Mouse (Mus musculus) G1E (cell line): ENCODE data around the gene Bcar3.

ENCODE experiments used
- CTCF ChIP-seq: IDR thresholded peaks from 2 replicates; pipeline ENCODE4 v1.5.1; 2012; ENCODE audit warnings: low read depth, low read length, inconsistent platforms, mixed read lengths
- GATA1 ChIP-seq: IDR thresholded peaks from 2 replicates; pipeline ENCODE4 v1.6.1; 2012; ENCODE audit warnings: borderline replicate concordance, low read length, inconsistent platforms, mixed read lengths
- GATA2 ChIP-seq: IDR thresholded peaks from 2 replicates; pipeline ENCODE4 v1.6.1; 2012; ENCODE audit warnings: low read depth, low read length, inconsistent platforms, borderline replicate concordance
- TAL1 ChIP-seq: conservative IDR thresholded peaks from 2 replicates; pipeline ENCODE4 v1.6.1; 2012; ENCODE audit warnings: low read depth, low read length, inconsistent platforms, mixed read lengths

DNA sequence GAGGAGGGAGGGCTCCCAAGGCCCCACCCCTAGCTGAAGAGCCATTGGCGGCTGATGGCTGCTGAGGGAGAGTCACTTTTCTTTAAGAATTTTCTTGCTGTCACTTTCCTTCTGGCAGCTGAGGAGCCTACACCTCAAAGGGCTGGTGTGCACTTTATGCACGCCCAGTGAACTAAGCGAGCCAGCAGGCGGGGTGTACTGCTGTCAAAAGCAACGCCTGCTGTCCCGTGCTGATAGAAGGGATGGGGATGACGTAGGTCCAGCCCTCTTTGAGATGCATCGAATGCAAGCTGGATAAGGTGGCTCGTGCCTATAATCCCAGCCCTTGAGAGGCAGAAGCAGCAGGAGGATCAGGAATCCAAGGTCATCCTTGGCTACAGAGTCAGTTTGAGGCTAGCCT is 207.0 kb downstream of the Bcar3 start:
- TF ChIP-seq CTCF (no peak), GATA1 (no peak), TAL1 (no peak), GATA2 (no peak)
